In genomic region chr12:99557498-99557897, GRCm38 (mm10) we compare ENCODE assay signal across 22 mouse cellular contexts. TPM values are rescaled to one million over a fixed set of nuclear protein-coding genes. Genes with fewer than 3 reads are reported as not detected.
DNase-seq lines count a peak whose midpoint lies in the region; ATAC-seq lines count a peak whose summit lies in the region.
"Had no signal": no experiment of that assay in that cellular context is flagged by ENCODE, and none has a peak within 500 bp of the region (broad histone marks: within the 10 kb centered on the region; RNA-seq: fewer than 3 reads in every experiment).

No protein-coding gene starts in this region.

- no peak overlapping the region for H3K4me2 ChIP-seq in kidney, embryonic 15.5 days
- H3K4me2 ChIP-seq in embryonic facial prominence, embryonic 14.5 days (ENCODE audit: low read depth, low read length): no peak overlapping the region
- H3K4me2 ChIP-seq: embryonic facial prominence, embryonic 12.5 days; forebrain, embryonic 13.5 days; hindbrain, embryonic 14.5 days; liver, embryonic 13.5 days; midbrain, embryonic 11.5 days; neural tube, embryonic 15.5 days had no signal

- no peaks in the 10 kb centered on the region for H3K36me3 ChIP-seq in kidney, embryonic 15.5 days
- H3K36me3 ChIP-seq in embryonic facial prominence, embryonic 14.5 days (ENCODE audit: control insufficient read depth, insufficient read depth, low read length): 0 out of 2 replicates have a peak, but pooled peaks cover 2% of the 10 kb centered on the region
- H3K36me3 ChIP-seq: embryonic facial prominence, embryonic 12.5 days; liver, embryonic 13.5 days; neural tube, embryonic 15.5 days had no signal

- no peaks in the 10 kb centered on the region for H3K9me3 ChIP-seq in kidney, embryonic 15.5 days (replicated peaks)
- H3K9me3 ChIP-seq in embryonic facial prominence, embryonic 14.5 days (ENCODE audit: control insufficient read depth, low read length): no peaks in the 10 kb centered on the region
- H3K9me3 ChIP-seq: embryonic facial prominence, embryonic 12.5 days; forebrain, embryonic 13.5 days; liver, embryonic 13.5 days; neural tube, embryonic 15.5 days had no signal

- H3K4me1 ChIP-seq in kidney, embryonic 15.5 days: peaks cover 20% of the 10 kb centered on the region
- peaks cover 28% of the 10 kb centered on the region for H3K4me1 ChIP-seq in embryonic facial prominence, embryonic 14.5 days (ENCODE audit: control insufficient read depth, insufficient read depth, low read length)

- H3K27me3 ChIP-seq in kidney, embryonic 15.5 days: no peaks in the 10 kb centered on the region
- H3K27me3 ChIP-seq in embryonic facial prominence, embryonic 14.5 days (replicated peaks; ENCODE audit: control insufficient read depth, insufficient read depth, low read length): no peaks in the 10 kb centered on the region
- H3K27me3 ChIP-seq: embryonic facial prominence, embryonic 12.5 days; forebrain, embryonic 13.5 days; liver, embryonic 13.5 days; neural tube, embryonic 15.5 days had no signal

- H3K4me3 ChIP-seq in kidney, embryonic 15.5 days (replicated peaks): no peak overlapping the region
- H3K4me3 ChIP-seq in embryonic facial prominence, embryonic 14.5 days (ENCODE audit: low read depth, low read length): no peak overlapping the region
- H3K4me3 ChIP-seq: embryonic facial prominence, embryonic 12.5 days; forebrain, embryonic 13.5 days; liver, embryonic 13.5 days; neural tube, embryonic 15.5 days had no signal

- H3K9ac ChIP-seq in kidney, embryonic 15.5 days: no peak overlapping the region
- H3K9ac ChIP-seq in embryonic facial prominence, embryonic 14.5 days (ENCODE audit: low read depth, low read length): no peak overlapping the region
- H3K9ac ChIP-seq: embryonic facial prominence, embryonic 12.5 days; forebrain, embryonic 13.5 days; hindbrain, embryonic 14.5 days; liver, embryonic 13.5 days; neural tube, embryonic 15.5 days had no signal

- no peak overlapping the region for H3K27ac ChIP-seq in kidney, embryonic 15.5 days
- H3K27ac ChIP-seq in embryonic facial prominence, embryonic 14.5 days (replicated peaks; ENCODE audit: low read depth, low read length): 0 out of 2 replicates have a peak overlapping the region, but pooled peaks have one; percentile 33
- H3K27ac ChIP-seq: embryonic facial prominence, embryonic 12.5 days; forebrain, embryonic 13.5 days; hindbrain, embryonic 14.5 days; liver, embryonic 13.5 days; neural tube, embryonic 15.5 days had no signal

- ATAC-seq in kidney, embryonic 15.5 days (replicated peaks; ENCODE audit: low FRiP score): no peak
- ATAC-seq in embryonic facial prominence, embryonic 14.5 days (ENCODE audit: low read depth): no peak
- ATAC-seq: forebrain, embryonic 13.5 days had no signal

- peak; percentile 10 to 26 for DNase-seq in heart, adult 18-20 months
- DNase-seq in heart, adult 8-10 months (ENCODE audit: low spot score): no peak
- peak; percentile 30 for DNase-seq in kidney, postnatal 10 days
- DNase-seq in embryonic facial prominence, embryonic 14.5 days (ENCODE audit: low spot score): peak; percentile 43
- DNase-seq in testis, postnatal 14 days (ENCODE audit: low spot score): peak; percentile 34
- DNase-seq in frontal cortex, adult 2 months (ENCODE audit: extremely low spot score in 1 of 2, low spot score in 1 of 2): no peak
- DNase-seq: adrenal gland, postnatal 25 days; cerebellum, adult 9-10 months; gastrocnemius, postnatal 10 days; kidney, adult 9 months; kidney, postnatal 36 days; layer of hippocampus, postnatal 36 days; liver, embryonic 13.5 days; lung, adult 2 months; lung, postnatal 14 days; thymus, postnatal 36 days had no signal

- 77% methylated on average over 8 of the region's 8 CpGs for WGBS in kidney, embryonic 15.5 days
- 58% methylated on average over 8 of the region's 8 CpGs for WGBS in embryonic facial prominence, embryonic 14.5 days

RNA-seq across cellular contexts. Expression of gene Foxn3, which starts 5.9 kb away (rescaled TPM):
- 100 to 1,000 TPM in 1 of 2 experiments, 10 to 100 TPM in 1; 98.5 to 102 TPM for total RNA-seq in heart, adult 18-20 months (2021)
- total RNA-seq in heart, adult 8-10 months (2022): 100 to 1,000 TPM in 3 of 4 experiments, 10 to 100 TPM in 1; 98.7 to 128 (median 104) TPM
- 60.8 and 65.7 TPM in 2 replicates for polyA plus RNA-seq in kidney, embryonic 15.5 days (2015; fragmentation: Nextera tagmentation; extraction: Ambion mirVana)
- polyA plus RNA-seq in embryonic facial prominence, embryonic 14.5 days (2014; fragmentation: Nextera tagmentation; extraction: Ambion mirVana): 86.3 and 93.9 TPM in 2 replicates
- polyA plus RNA-seq in frontal cortex, adult 2 months (2012; rRNA removed): 22.7 and 23.6 TPM in 2 replicates

Comparison
In these comparisons a context has a peak if more than half of its experiments do, and no peak if none do; other contexts are left out.
1. DNase-seq: peak in heart, adult 18-20 months (2 of 2), kidney, postnatal 10 days (single experiment), embryonic facial prominence, embryonic 14.5 days (single experiment) and testis, postnatal 14 days (single experiment); none in heart, adult 8-10 months (single experiment) and frontal cortex, adult 2 months (0 of 2).